In genomic region chr10:111582321-111583123, GRCm38 (mm10) we compare ENCODE assay signal across 12 mouse cellular contexts.
DNase-seq lines count a peak whose midpoint lies in the region; ATAC-seq and TF ChIP-seq lines count a peak whose summit lies in the region.
"Had no signal": no experiment of that assay in that cellular context is flagged by ENCODE, and none has a peak within 500 bp of the region (broad histone marks: within the 10 kb centered on the region; RNA-seq: fewer than 3 reads in every experiment).

No protein-coding gene starts in this region.

- no peaks in the 10 kb centered on the region for H3K9me3 ChIP-seq in heart, embryonic 10.5 days
- no peaks in the 10 kb centered on the region for H3K9me3 ChIP-seq in liver, embryonic 11.5 days (ENCODE audit: control insufficient read depth, low read length)
- H3K9me3 ChIP-seq in intestine, embryonic 16.5 days (ENCODE audit: control insufficient read depth, low read length): no peaks in the 10 kb centered on the region
- H3K9me3 ChIP-seq in forebrain, postnatal 0 days (ENCODE audit: low read length): no peaks in the 10 kb centered on the region
- H3K9me3 ChIP-seq: embryonic facial prominence, embryonic 15.5 days; intestine, embryonic 15.5 days; limb, embryonic 15.5 days; stomach, embryonic 15.5 days had no signal

- no peaks in the 10 kb centered on the region for H3K27me3 ChIP-seq in heart, embryonic 10.5 days (ENCODE audit: insufficient read depth, poor library complexity, severe bottlenecking)
- H3K27me3 ChIP-seq in liver, embryonic 11.5 days (replicated peaks; ENCODE audit: control insufficient read depth, insufficient read depth, low read length): no peaks in the 10 kb centered on the region
- no peaks in the 10 kb centered on the region for H3K27me3 ChIP-seq in intestine, embryonic 16.5 days (replicated peaks; ENCODE audit: control insufficient read depth, insufficient read depth, low read length)
- no peaks in the 10 kb centered on the region for H3K27me3 ChIP-seq in forebrain, postnatal 0 days (ENCODE audit: insufficient read depth, low read length)
- H3K27me3 ChIP-seq: embryonic facial prominence, embryonic 15.5 days; intestine, embryonic 15.5 days; limb, embryonic 15.5 days; stomach, embryonic 15.5 days had no signal

- peak; percentile 39 for DNase-seq in ovary, postnatal 36 days (ENCODE audit: low spot score)
- no peak for DNase-seq in ovary, adult 18-20 months (ENCODE audit: low spot score)
- peak; percentile 61 for DNase-seq in heart, embryonic 10.5 days (ENCODE audit: low spot score)
- DNase-seq in liver, embryonic 11.5 days (ENCODE audit: low spot score): no peak
- DNase-seq in embryo, embryonic 10.5 days (ENCODE audit: low spot score): no peak
- no peak for DNase-seq in cerebellum, adult 8-10 months
- DNase-seq in forebrain, postnatal 0 days: no peak

- H3K9ac ChIP-seq in liver, embryonic 11.5 days (ENCODE audit: low read depth, low read length): no peak overlapping the region
- no peak overlapping the region for H3K9ac ChIP-seq in intestine, embryonic 16.5 days (ENCODE audit: low read depth, low read length)
- no peak overlapping the region for H3K9ac ChIP-seq in forebrain, postnatal 0 days
- H3K9ac ChIP-seq: embryonic facial prominence, embryonic 15.5 days; intestine, embryonic 15.5 days; limb, embryonic 15.5 days; stomach, embryonic 15.5 days had no signal

- no peak overlapping the region for H3K4me3 ChIP-seq in heart, embryonic 10.5 days
- H3K4me3 ChIP-seq in liver, embryonic 11.5 days (ENCODE audit: low read depth, low read length): no peak overlapping the region
- H3K4me3 ChIP-seq in intestine, embryonic 16.5 days (ENCODE audit: low read length): no peak overlapping the region
- no peak overlapping the region for H3K4me3 ChIP-seq in forebrain, postnatal 0 days (ENCODE audit: low read depth, low read length)
- H3K4me3 ChIP-seq: embryonic facial prominence, embryonic 15.5 days; intestine, embryonic 15.5 days; limb, embryonic 15.5 days; stomach, embryonic 15.5 days had no signal

- no peak for ATAC-seq in liver, embryonic 11.5 days (replicated peaks; ENCODE audit: low FRiP score)
- ATAC-seq in intestine, embryonic 16.5 days: no peak
- ATAC-seq in forebrain, postnatal 0 days: no peak

- TF ChIP-seq CTCF in forebrain, postnatal 0 days (IDR thresholded peaks at IDR 0.05; ENCODE audit: low read depth): no peak

- peak overlapping the region; percentile 37; the same call in 1 of the 2 replicates for H3K4me2 ChIP-seq in liver, embryonic 11.5 days
- H3K4me2 ChIP-seq in intestine, embryonic 16.5 days (ENCODE audit: low read depth, low read length): no peak overlapping the region
- H3K4me2 ChIP-seq in forebrain, postnatal 0 days (ENCODE audit: low read depth): no peak overlapping the region
- H3K4me2 ChIP-seq: embryonic facial prominence, embryonic 15.5 days; intestine, embryonic 15.5 days; limb, embryonic 15.5 days; stomach, embryonic 15.5 days had no signal

- H3K36me3 ChIP-seq in heart, embryonic 10.5 days: no peaks in the 10 kb centered on the region
- H3K36me3 ChIP-seq in liver, embryonic 11.5 days (ENCODE audit: control insufficient read depth, insufficient read depth, low read length): no peaks in the 10 kb centered on the region
- H3K36me3 ChIP-seq in intestine, embryonic 16.5 days (ENCODE audit: control insufficient read depth, insufficient read depth, low read length): no peaks in the 10 kb centered on the region
- no peaks in the 10 kb centered on the region for H3K36me3 ChIP-seq in forebrain, postnatal 0 days (ENCODE audit: insufficient read depth)
- H3K36me3 ChIP-seq: embryonic facial prominence, embryonic 15.5 days; intestine, embryonic 15.5 days; limb, embryonic 15.5 days; stomach, embryonic 15.5 days had no signal

- H3K4me1 ChIP-seq in heart, embryonic 10.5 days: peaks cover 51% of the 10 kb centered on the region
- peaks cover 44% of the 10 kb centered on the region for H3K4me1 ChIP-seq in liver, embryonic 11.5 days (replicated peaks; ENCODE audit: control insufficient read depth, insufficient read depth, low read length)
- H3K4me1 ChIP-seq in intestine, embryonic 16.5 days (ENCODE audit: control insufficient read depth, insufficient read depth, low read length): peaks cover 10% of the 10 kb centered on the region
- no peaks in the 10 kb centered on the region for H3K4me1 ChIP-seq in forebrain, postnatal 0 days (ENCODE audit: insufficient read depth)
- H3K4me1 ChIP-seq: embryonic facial prominence, embryonic 15.5 days; limb, embryonic 15.5 days had no signal

- WGBS in heart, embryonic 10.5 days: 74% methylated on average over 14 of the region's 14 CpGs
- 67% methylated on average over 14 of the region's 14 CpGs for WGBS in liver, embryonic 11.5 days
- WGBS in intestine, embryonic 16.5 days: 75% methylated on average over 14 of the region's 14 CpGs
- 90% methylated on average over 14 of the region's 14 CpGs for WGBS in forebrain, postnatal 0 days

- peak overlapping the region; percentile 33; the same call in 1 of the 2 replicates for H3K27ac ChIP-seq in heart, embryonic 10.5 days
- no peak overlapping the region for H3K27ac ChIP-seq in liver, embryonic 11.5 days (ENCODE audit: low read depth, low read length)
- H3K27ac ChIP-seq in intestine, embryonic 16.5 days (ENCODE audit: low read length): no peak overlapping the region
- H3K27ac ChIP-seq in forebrain, postnatal 0 days (ENCODE audit: low read depth, low read length): no peak overlapping the region
- H3K27ac ChIP-seq: embryonic facial prominence, embryonic 15.5 days; intestine, embryonic 15.5 days; limb, embryonic 15.5 days; stomach, embryonic 15.5 days had no signal

Comparison
In these comparisons a context has a peak if more than half of its experiments do, and no peak if none do; other contexts are left out.
1. DNase-seq: peak in ovary, postnatal 36 days (single experiment) and heart, embryonic 10.5 days (single experiment); none in ovary, adult 18-20 months (single experiment), liver, embryonic 11.5 days (single experiment), embryo, embryonic 10.5 days (single experiment), cerebellum, adult 8-10 months (single experiment) and forebrain, postnatal 0 days (single experiment).